8 mouse cellular contexts compared by ENCODE assay signal in genomic region chr9:118920798-118921515, GRCm38 (mm10). TPM values are rescaled to one million over a fixed set of nuclear protein-coding genes. Genes with fewer than 3 reads are reported as not detected.
DNase-seq lines count a peak whose midpoint lies in the region; ATAC-seq lines count a peak whose summit lies in the region.

No protein-coding gene starts in this region.

- no peak overlapping the region for H3K9ac ChIP-seq in heart, embryonic 11.5 days (ENCODE audit: low read depth, low read length)

- peaks cover 12% of the 10 kb centered on the region; the same call in 1 of the 2 replicates for H3K4me1 ChIP-seq in heart, embryonic 11.5 days (ENCODE audit: control insufficient read depth, insufficient read depth, low read length)

- H3K27ac ChIP-seq in heart, embryonic 11.5 days (ENCODE audit: low read depth, low read length): no peak overlapping the region

- DNase-seq in CD8-positive naive resting alpha-beta T cell, adult 2 months (ENCODE audit: low read depth in 2 of 2, low spot score in 2 of 2): peak; percentile 27 to 46
- peak; percentile 81 to 93 for DNase-seq in adrenal gland, adult (ENCODE audit: inconsistent age in 2 of 2, low spot score in 1 of 2)
- peak; percentile 80 for DNase-seq in embryo, embryonic 9.5 days (ENCODE audit: extremely low spot score)
- DNase-seq in layer of hippocampus, postnatal 14 days (ENCODE audit: low spot score in 2 of 2): peak; percentile 77 to 81
- DNase-seq in lung, postnatal 25 days (ENCODE audit: low spot score): peak; percentile 81
- DNase-seq in spleen, adult 18-20 months: peak; percentile 19 to 54

- H3K4me3 ChIP-seq in heart, embryonic 11.5 days (ENCODE audit: low read depth, low read length): no peak overlapping the region

- H3K27me3 ChIP-seq in heart, embryonic 11.5 days (ENCODE audit: control insufficient read depth, insufficient read depth, low read length): peaks cover 7% of the 10 kb centered on the region

- no peaks in the 10 kb centered on the region for H3K36me3 ChIP-seq in heart, embryonic 11.5 days (ENCODE audit: control insufficient read depth, insufficient read depth, low read length)

- ATAC-seq in heart, embryonic 11.5 days (replicated peaks; ENCODE audit: insufficient number of reproducible peaks, low FRiP score, low TSS enrichment): 0 out of 2 replicates have a peak, but pooled peaks have one; percentile 35
- ATAC-seq in monocyte, adult 5-6 weeks (replicated peaks; ENCODE audit: insufficient number of reproducible peaks, low FRiP score, low TSS enrichment, poor library complexity, severe bottlenecking): no peak

- WGBS in heart, embryonic 11.5 days (ENCODE audit: insufficient replicate concordance): 48% methylated on average over 12 of the region's 12 CpGs

- no peak overlapping the region for H3K4me2 ChIP-seq in heart, embryonic 11.5 days

- H3K9me3 ChIP-seq in heart, embryonic 11.5 days (replicated peaks; ENCODE audit: control insufficient read depth, low read length): no peaks in the 10 kb centered on the region

RNA-seq across cellular contexts. Expression of gene Ctdspl, which starts 5.3 kb away (rescaled TPM):
- polyA plus RNA-seq in heart, embryonic 11.5 days (2014; fragmentation: Nextera tagmentation; extraction: Ambion mirVana): 8.5 and 10.5 TPM in 2 replicates
- 10 to 100 TPM; 19.7 to 20.4 TPM for total RNA-seq in layer of hippocampus, postnatal 14 days (2021)
- total RNA-seq in monocyte, adult 5-6 weeks (2017): 0.49 TPM in 1 of 3 replicates, not detected in the others

Comparison
In these comparisons a context has a peak if more than half of its experiments do, and no peak if none do; other contexts are left out.
1. DNase-seq: peak in every context shown above with its lines; median percentile 87 in adrenal gland, adult; 81 in lung, postnatal 25 days; 80 in embryo, embryonic 9.5 days; 79 in layer of hippocampus, postnatal 14 days; 36 in CD8-positive naive resting alpha-beta T cell, adult 2 months; 36 in spleen, adult 18-20 months.
2. RNA of gene Ctdspl, which starts 5.3 kb away (total RNA-seq): 19.7 to 20.4 TPM in layer of hippocampus, postnatal 14 days; 0.49 TPM in monocyte, adult 5-6 weeks; every median in the first group is over 10 times any median in the second.